Mouse (Mus musculus): ENCODE data around the gene Smagp.
A peak's percentile ranks its signal among the peaks of the same experiment; 100 is the strongest.

Gene Smagp

GRCm38 (mm10) chr15:100636700-100637501, at the start of gene Smagp:
TSS of gene Smagp (minus strand) at chr15:100636940.
- no peak for DNase-seq (ENCODE audit: low spot score)

- DNase-seq (ENCODE audit: low spot score) = no peak
Observed at GRCm38 (mm10) chr15:100686434-100686833, 49.7 kb upstream of the Smagp start.

GRCm38 (mm10) chr15:100685849-100686248, 49.1 kb upstream of the Smagp start:
- DNase-seq (ENCODE audit: low spot score) = no peak

- no peak for DNase-seq (ENCODE audit: low spot score)
Observed at GRCm38 (mm10) chr15:100685255-100685654, 48.5 kb upstream of the Smagp start.

- no peak for DNase-seq (ENCODE audit: low spot score)
Observed at GRCm38 (mm10) chr15:100684450-100684849, 47.7 kb upstream of the Smagp start.

GRCm38 (mm10) chr15:100683041-100683440, 46.3 kb upstream of the Smagp start:
- DNase-seq (ENCODE audit: low spot score) = peak; percentile 38

- DNase-seq (ENCODE audit: low spot score) = no peak
Observed at GRCm38 (mm10) chr15:100681770-100682169, 45.0 kb upstream of the Smagp start.

- DNase-seq (ENCODE audit: low spot score) = no peak
Observed at GRCm38 (mm10) chr15:100680381-100680780, 43.6 kb upstream of the Smagp start.

- no peak for DNase-seq (ENCODE audit: low spot score)
Observed at GRCm38 (mm10) chr15:100679005-100679404, 42.3 kb upstream of the Smagp start.

GRCm38 (mm10) chr15:100678581-100678980, 41.8 kb upstream of the Smagp start:
- no peak for DNase-seq (ENCODE audit: low spot score)

GRCm38 (mm10) chr15:100677675-100678074, 40.9 kb upstream of the Smagp start:
- no peak for DNase-seq (ENCODE audit: low spot score)

- no peak for DNase-seq (ENCODE audit: low spot score)
Observed at GRCm38 (mm10) chr15:100676521-100676920, 39.8 kb upstream of the Smagp start.

GRCm38 (mm10) chr15:100675486-100675885, 38.7 kb upstream of the Smagp start:
- DNase-seq (ENCODE audit: low spot score) = no peak

- no peak for DNase-seq (ENCODE audit: low spot score)
Observed at GRCm38 (mm10) chr15:100674566-100674965, 37.8 kb upstream of the Smagp start.

- no peak for DNase-seq (ENCODE audit: low spot score)
Observed at GRCm38 (mm10) chr15:100673585-100674391, 37.0 kb upstream of the Smagp start.

GRCm38 (mm10) chr15:100670833-100671232, 34.1 kb upstream of the Smagp start:
- no peak for DNase-seq (ENCODE audit: low spot score)

GRCm38 (mm10) chr15:100670004-100670403, 33.3 kb upstream of the Smagp start:
- no peak for DNase-seq (ENCODE audit: low spot score)

- no peak for DNase-seq (ENCODE audit: low spot score)
Observed at GRCm38 (mm10) chr15:100669337-100669736, 32.6 kb upstream of the Smagp start, which contains the start of gene Bin2. TSS of gene Bin2 (minus strand) at chr15:100669553.

- DNase-seq (ENCODE audit: low spot score) = no peak
Observed at GRCm38 (mm10) chr15:100667871-100668545, 31.3 kb upstream of the Smagp start.

- no peak for DNase-seq (ENCODE audit: low spot score)
Observed at GRCm38 (mm10) chr15:100667420-100667819, 30.7 kb upstream of the Smagp start.

GRCm38 (mm10) chr15:100666851-100667250, 30.1 kb upstream of the Smagp start:
- DNase-seq (ENCODE audit: low spot score) = no peak

GRCm38 (mm10) chr15:100666219-100666696, 29.5 kb upstream of the Smagp start:
- no peak for DNase-seq (ENCODE audit: low spot score)

All from ovary, adult 18-20 months (tissue).